Mouse (Mus musculus) spleen, adult 2 months (tissue): ENCODE results near the gene Vstm4. TPM values are rescaled to one million over a fixed set of nuclear protein-coding genes. Genes with fewer than 3 reads are reported as not detected.

Source experiments
- DNase-seq, 2 experiments: peaks; one replicate each; pipeline versions ENCODE4 v3.0.0 to v3.0.0-alpha.2; 2012 to 2021; ENCODE audit warnings: low spot score in 2 of 2, low read depth in 1 of 2
- H3K27ac ChIP-seq: fragments of 200-500 bp; 2 replicates; pipeline ENCODE4 v1.5.1; 2012; ENCODE audit warnings: low read length, inconsistent platforms; ENCODE audit not compliant: insufficient read depth
- H3K27me3 ChIP-seq: fragments of 200-500 bp; 2 replicates; pipeline ENCODE4 v1.6.1; 2012; ENCODE audit warnings: mild to moderate bottlenecking, moderate library complexity, low read length, inconsistent platforms; ENCODE audit not compliant: control insufficient read depth, insufficient read depth
- H3K36me3 ChIP-seq: fragments of 200-500 bp; 2 replicates; pipeline ENCODE4 v1.6.1; 2012; ENCODE audit warnings: mild to moderate bottlenecking, low read length, inconsistent platforms; ENCODE audit not compliant: control insufficient read depth, insufficient read depth
- H3K4me1 ChIP-seq: fragments of 200-500 bp; 2 replicates; pipeline ENCODE4 v1.6.1; 2011; ENCODE audit warnings: inconsistent platforms; ENCODE audit not compliant: control insufficient read depth, insufficient read depth, insufficient read length
- H3K4me3 ChIP-seq: fragments of 200-500 bp; 2 replicates; pipeline ENCODE4 v1.5.1; 2011; ENCODE audit warnings: mild to moderate bottlenecking, inconsistent platforms; ENCODE audit not compliant: insufficient read depth, insufficient read length; ENCODE audit errors: extremely low read depth
- CTCF ChIP-seq: fragments of 200-500 bp; IDR thresholded peaks from 2 replicates; pipeline ENCODE4 v1.5.1; 2011; ENCODE audit warnings: mild to moderate bottlenecking, inconsistent platforms; ENCODE audit not compliant: insufficient read depth, insufficient read length, insufficient replicate concordance; ENCODE audit errors: extremely low read depth
- POLR2A ChIP-seq: fragments of 200-500 bp; IDR thresholded peaks from 2 replicates; pipeline ENCODE4 v1.6.1; 2011; ENCODE audit warnings: low read depth, low read length, inconsistent platforms
- WGBS: fragments of 180-500 bp; shearing (Covaris S2); methylation state at CpG from one replicate; pipeline ENCODE4 v1.1.7; 2018; 5-methylcytosine and 5-hydroxymethylcytosine counted together
- polyA plus RNA-seq: library from polyadenylated mRNA; depleted of rRNA; stranded (reverse); fragments of >200 nt; gene quantifications from 2 replicates; pipeline ENCODE4 v1.2.3, GENCODE M21; 2012; rRNA removed

Gene Vstm4
- 4.1 and 4.3 TPM in 2 replicates for polyA plus RNA-seq

DNA sequence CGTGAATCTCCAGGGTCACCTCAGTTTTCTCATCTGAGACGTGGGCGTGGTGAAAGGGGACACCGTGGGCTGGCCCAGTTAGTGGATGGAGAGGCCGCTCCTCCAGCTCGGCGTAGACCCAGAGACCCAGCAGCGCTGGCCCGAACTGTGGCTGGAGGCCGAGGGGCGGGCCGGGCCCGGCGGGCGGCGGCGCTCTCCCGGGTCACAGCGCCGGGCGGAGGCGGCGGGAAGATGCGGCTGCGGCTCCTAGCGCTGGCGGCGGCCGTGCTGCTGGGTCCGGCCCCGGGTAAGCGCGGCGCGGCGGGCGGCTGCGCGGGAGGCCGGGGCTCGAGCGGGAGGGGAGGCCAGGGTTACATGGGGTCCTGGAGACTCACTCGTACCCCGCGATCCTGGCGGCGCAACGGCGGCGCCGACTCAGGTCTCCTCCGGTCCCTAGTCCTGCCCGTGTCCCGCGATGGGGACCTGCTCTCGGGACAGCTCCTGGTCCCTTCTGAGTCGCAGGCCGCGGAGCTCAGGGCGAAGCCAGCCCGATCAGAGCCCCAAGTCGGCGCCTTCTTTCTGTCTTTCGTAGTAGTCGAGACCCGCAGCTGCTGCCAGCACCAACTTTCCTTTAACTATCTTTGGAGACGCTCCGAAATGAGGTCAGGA is at the start of gene Vstm4:
Vstm4 (plus strand) TSS at position 76 of the 648 bp plus-strand sequence.
- TF ChIP-seq POLR2A (no peak), CTCF (no peak)
- Histone ChIP-seq H3K27ac (peak within 1 kb of the TSS; percentile 63), H3K36me3 (no peaks in the 10 kb centered on the region), H3K4me1 (no peaks in the 10 kb centered on the region), H3K4me3 (peak within 1 kb of the TSS; percentile 32; the same call in 1 of the 2 replicates), H3K27me3 (peaks cover 7% of the 10 kb centered on the region; the same call in 1 of the 2 replicates)
- 4% methylated on average over 68 of the region's 68 CpGs for WGBS
- no peak for DNase-seq

GRCm38 (mm10) chr14:32810111-32810510 is 46.4 kb upstream of the Vstm4 start:
- DNase-seq, result no peak
- Histone ChIP-seq H3K27ac (no peak overlapping the region), H3K27me3 (no peaks in the 10 kb centered on the region), H3K4me3 (no peak overlapping the region), H3K36me3 (no peaks in the 10 kb centered on the region), H3K4me1 (no peaks in the 10 kb centered on the region)
- TF ChIP-seq CTCF, result no peak
- no peak for TF ChIP-seq POLR2A

GRCm38 (mm10) chr14:32812429-32812828 is 44.1 kb upstream of the Vstm4 start:
- TF ChIP-seq CTCF, result no peak
- no peak for TF ChIP-seq POLR2A
- DNase-seq, result no peak
- WGBS, result 31% methylated on average over 6 of the region's 6 CpGs
- H3K36me3 ChIP-seq, result no peaks in the 10 kb centered on the region
- no peaks in the 10 kb centered on the region for H3K27me3 ChIP-seq
- no peaks in the 10 kb centered on the region for H3K4me1 ChIP-seq
- H3K4me3 ChIP-seq, result no peak overlapping the region
- H3K27ac ChIP-seq, result no peak overlapping the region

DNA sequence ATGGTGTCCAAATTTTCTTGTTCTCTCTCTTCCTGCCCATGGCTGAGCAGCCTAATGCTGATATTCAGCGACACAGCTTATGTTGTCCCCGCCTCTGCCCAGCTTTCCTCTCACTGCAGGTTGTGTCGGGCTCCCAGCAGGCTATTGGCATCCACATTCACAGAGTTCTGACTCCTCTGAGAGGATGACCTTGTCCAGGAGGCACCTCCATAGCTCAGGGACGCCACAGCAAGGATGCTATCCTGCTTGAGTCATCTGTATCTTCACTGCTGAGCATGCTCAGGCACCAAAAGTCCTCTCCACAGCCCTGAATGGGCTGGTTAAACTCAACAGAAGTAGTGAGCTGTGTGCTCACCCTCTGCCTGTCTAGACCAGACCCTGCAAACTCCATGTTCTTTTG is 41.6 kb upstream of the Vstm4 start:
- DNase-seq, result no peak
- 73% methylated on average over 4 of the region's 4 CpGs for WGBS

GRCm38 (mm10) chr14:32816533-32816932 is 40.0 kb upstream of the Vstm4 start:
- no peaks in the 10 kb centered on the region for H3K4me1 ChIP-seq
- no peaks in the 10 kb centered on the region for H3K36me3 ChIP-seq
- no peaks in the 10 kb centered on the region for H3K27me3 ChIP-seq
- TF ChIP-seq POLR2A, result no peak
- no peak for TF ChIP-seq CTCF
- no peak overlapping the region for H3K27ac ChIP-seq
- WGBS, result 74% methylated on average over 4 of the region's 4 CpGs
- no peak for DNase-seq
- no peak overlapping the region for H3K4me3 ChIP-seq

More for the DNA sequence above, 41.6 kb upstream of the Vstm4 start:
- Histone ChIP-seq H3K4me3 (no peak overlapping the region), H3K4me1 (no peaks in the 10 kb centered on the region), H3K27ac (no peak overlapping the region), H3K27me3 (no peaks in the 10 kb centered on the region), H3K36me3 (no peaks in the 10 kb centered on the region)
- TF ChIP-seq POLR2A, result no peak
- TF ChIP-seq CTCF, result no peak

DNA sequence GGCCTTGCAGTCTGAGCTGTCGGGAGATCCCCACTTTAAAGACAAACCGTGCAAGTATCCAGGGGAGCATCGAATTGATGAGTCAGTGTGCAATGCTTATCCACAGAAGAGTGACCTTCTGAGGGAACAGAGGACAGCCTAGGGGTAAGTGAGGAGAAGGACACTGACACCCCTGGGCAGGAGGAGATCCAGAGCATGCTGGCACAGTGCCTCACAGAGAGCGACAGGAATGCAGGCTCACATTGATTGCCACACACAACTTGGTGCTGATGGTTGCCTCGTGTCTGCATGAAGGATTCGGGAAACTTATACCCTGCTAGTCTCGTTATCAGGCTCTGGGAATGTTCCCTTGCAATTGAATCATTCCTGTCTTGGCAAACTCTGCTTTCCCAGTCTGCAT is 39.3 kb upstream of the Vstm4 start:
- TF ChIP-seq CTCF, result no peak
- TF ChIP-seq POLR2A, result no peak
- H3K27ac ChIP-seq, result no peak overlapping the region
- 81% methylated on average over 7 of the region's 7 CpGs for WGBS
- H3K36me3 ChIP-seq, result no peaks in the 10 kb centered on the region
- DNase-seq, result no peak
- no peaks in the 10 kb centered on the region for H3K4me1 ChIP-seq
- no peaks in the 10 kb centered on the region for H3K27me3 ChIP-seq
- no peak overlapping the region for H3K4me3 ChIP-seq

DNA sequence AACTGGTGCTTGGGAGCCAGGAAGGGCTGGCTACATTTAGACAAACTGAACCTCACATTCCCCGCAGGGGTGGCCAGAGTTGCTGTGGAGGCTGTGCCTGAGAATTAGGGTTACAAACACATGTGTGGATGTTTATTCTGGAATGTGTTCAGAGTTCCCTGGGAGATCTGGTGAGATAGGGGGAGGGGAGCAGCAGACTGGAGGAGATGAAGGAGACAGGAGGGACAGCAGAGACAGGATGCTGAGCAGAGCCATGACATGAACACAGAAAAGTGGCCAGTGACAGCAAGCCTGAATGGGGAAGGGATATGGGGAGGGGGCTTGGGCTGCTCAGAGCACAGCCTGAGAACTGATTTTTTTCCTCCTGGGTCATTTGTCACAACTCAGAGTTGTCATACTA is 37.3 kb upstream of the Vstm4 start:
- 77% methylated on average over 1 of the region's 1 CpGs for WGBS
- DNase-seq, result no peak
- no peak for TF ChIP-seq POLR2A

More for the DNA sequence above, 37.3 kb upstream of the Vstm4 start:
- Histone ChIP-seq H3K4me3 (no peak overlapping the region), H3K4me1 (no peaks in the 10 kb centered on the region), H3K27me3 (no peaks in the 10 kb centered on the region), H3K27ac (no peak overlapping the region), H3K36me3 (no peaks in the 10 kb centered on the region)
